Mouse (Mus musculus): Measurements from ENCODE around the gene Nkrf. TPM values are rescaled to one million over a fixed set of nuclear protein-coding genes. Genes with fewer than 3 reads are reported as not detected.
"Not testable (repeated sequence)": the region's sequence is repeated elsewhere in the genome, so short reads cannot be mapped to it uniquely, and the experiment has no call there.

The Nkrf gene
- polyA plus RNA-seq, 2 experiments = 1.2 to 2.7 TPM

GRCm38 (mm10) chrX:36906539-36906938 lies 3.8 kb upstream of the Nkrf start:
- H3K27ac ChIP-seq = no peak overlapping the region
- H3K4me2 ChIP-seq (ENCODE audit: low read depth) = no peak overlapping the region
- TF ChIP-seq CTCF (IDR thresholded peaks at IDR 0.05; ENCODE audit: low read depth) (no peak), EP300 (IDR thresholded peaks at IDR 0.05; ENCODE audit: low read depth) (no peak)
- no peaks in the 10 kb centered on the region for H3K9me3 ChIP-seq (ENCODE audit: control insufficient read depth, low read length)
- ATAC-seq (ENCODE audit: insufficient read depth) (no peak), DNase-seq (ENCODE audit: low read depth in 3 of 3, low spot score in 3 of 3) (no peak)
- 20% methylated on average over 5 of the region's 5 CpGs for WGBS (ENCODE audit: insufficient replicate concordance)
- no peak overlapping the region for H3K4me3 ChIP-seq (ENCODE audit: insufficient read depth in 1 of 2, low read depth in 2 of 2, low read length in 2 of 2)
- H3K4me1 ChIP-seq (replicated peaks; ENCODE audit: control insufficient read depth in 2 of 2, insufficient read depth in 2 of 2, low read length in 1 of 2) = peaks cover 0 to 3% of the 10 kb centered on the region in 2 experiments; a peak in 2 of 4 replicates
- H3K27me3 ChIP-seq (ENCODE audit: control insufficient read depth, insufficient read depth, low read length) = no peaks in the 10 kb centered on the region
- H3K9ac ChIP-seq (replicated peaks) = no peak overlapping the region
- H3K36me3 ChIP-seq (replicated peaks; ENCODE audit: control insufficient read depth, insufficient read depth, low read depth) = no peaks in the 10 kb centered on the region

GRCm38 (mm10) chrX:36903115-36903768 lies 543 bp upstream of the Nkrf start:
- Histone ChIP-seq H3K36me3 (replicated peaks; ENCODE audit: control insufficient read depth, insufficient read depth, low read depth) (no peaks in the 10 kb centered on the region), H3K4me1 (replicated peaks; ENCODE audit: control insufficient read depth in 2 of 2, insufficient read depth in 2 of 2, low read length in 1 of 2) (peaks cover 0 to 3% of the 10 kb centered on the region in 2 experiments; a peak in 2 of 4 replicates), H3K4me3 (ENCODE audit: insufficient read depth in 1 of 2, low read depth in 2 of 2, low read length in 2 of 2) (peak overlapping the region; percentile 72 to 81), H3K27me3 (ENCODE audit: control insufficient read depth, insufficient read depth, low read length) (no peaks in the 10 kb centered on the region), H3K27ac (no peak overlapping the region), H3K4me2 (ENCODE audit: low read depth) (peak overlapping the region; percentile 73), H3K9ac (replicated peaks) (peak overlapping the region; percentile 73), H3K9me3 (ENCODE audit: control insufficient read depth, low read length) (no peaks in the 10 kb centered on the region)
- TF ChIP-seq EP300 (IDR thresholded peaks at IDR 0.05; ENCODE audit: low read depth) = peak; percentile 52
- TF ChIP-seq CTCF (IDR thresholded peaks at IDR 0.05; ENCODE audit: low read depth) = no peak
- WGBS (ENCODE audit: insufficient replicate concordance) = 14% methylated on average over 29 of the region's 32 CpGs
- peak; percentile 87 for ATAC-seq (ENCODE audit: insufficient read depth)
- DNase-seq (ENCODE audit: low read depth in 3 of 3, low spot score in 3 of 3) = peak; percentile 81 to 84 (median 83)

- DNase-seq (ENCODE audit: low read depth in 3 of 3, low spot score in 3 of 3) = no peak
- peak overlapping the region; percentile 72 to 81; a peak in 3 of 4 replicates for H3K4me3 ChIP-seq (ENCODE audit: insufficient read depth in 1 of 2, low read depth in 2 of 2, low read length in 2 of 2)
- H3K4me2 ChIP-seq (ENCODE audit: low read depth) = peak overlapping the region; percentile 73
- peaks cover 0 to 3% of the 10 kb centered on the region in 2 experiments; a peak in 2 of 4 replicates for H3K4me1 ChIP-seq (replicated peaks; ENCODE audit: control insufficient read depth in 2 of 2, insufficient read depth in 2 of 2, low read length in 1 of 2)
- H3K36me3 ChIP-seq (replicated peaks; ENCODE audit: control insufficient read depth, insufficient read depth, low read depth) = no peaks in the 10 kb centered on the region
- no peaks in the 10 kb centered on the region for H3K9me3 ChIP-seq (ENCODE audit: control insufficient read depth, low read length)
- no peak for ATAC-seq (ENCODE audit: insufficient read depth)
- no peak for TF ChIP-seq CTCF (IDR thresholded peaks at IDR 0.05; ENCODE audit: low read depth)
- no peak for TF ChIP-seq EP300 (IDR thresholded peaks at IDR 0.05; ENCODE audit: low read depth)
- no peaks in the 10 kb centered on the region for H3K27me3 ChIP-seq (ENCODE audit: control insufficient read depth, insufficient read depth, low read length)
- WGBS (ENCODE audit: insufficient replicate concordance) = 24% methylated on average over 3 of the region's 3 CpGs
- no peak overlapping the region for H3K27ac ChIP-seq
- H3K9ac ChIP-seq (replicated peaks) = no peak overlapping the region; the same call in 1 of the 2 replicates
Observed at GRCm38 (mm10) chrX:36901655-36902054, 1.0 kb downstream of the Nkrf start.

- H3K4me2 ChIP-seq (ENCODE audit: low read depth); ATAC-seq (ENCODE audit: insufficient read depth); H3K27ac ChIP-seq; H3K36me3 ChIP-seq (replicated peaks; ENCODE audit: control insufficient read depth, insufficient read depth, low read depth); H3K4me1 ChIP-seq (replicated peaks; ENCODE audit: control insufficient read depth in 2 of 2, insufficient read depth in 2 of 2, low read length in 1 of 2); H3K27me3 ChIP-seq (ENCODE audit: control insufficient read depth, insufficient read depth, low read length); H3K9me3 ChIP-seq (ENCODE audit: control insufficient read depth, low read length); H3K9ac ChIP-seq (replicated peaks); H3K4me3 ChIP-seq (ENCODE audit: insufficient read depth in 1 of 2, low read depth in 2 of 2, low read length in 2 of 2); DNase-seq (ENCODE audit: low read depth in 3 of 3, low spot score in 3 of 3): not testable (repeated sequence)
- 8% methylated on average over 1 of the region's 1 CpGs for WGBS (ENCODE audit: insufficient replicate concordance)
- TF ChIP-seq CTCF (IDR thresholded peaks at IDR 0.05; ENCODE audit: low read depth) = peak; percentile 51
Observed at GRCm38 (mm10) chrX:36898931-36899330, 3.8 kb downstream of the Nkrf start.

- H3K27me3 ChIP-seq (ENCODE audit: control insufficient read depth, insufficient read depth, low read length) = no peaks in the 10 kb centered on the region
- no peaks in the 10 kb centered on the region for H3K4me1 ChIP-seq (replicated peaks; ENCODE audit: control insufficient read depth in 2 of 2, insufficient read depth in 2 of 2, low read length in 1 of 2)
- H3K4me2 ChIP-seq (ENCODE audit: low read depth) = no peak overlapping the region
- H3K9ac ChIP-seq (replicated peaks) = no peak overlapping the region
- H3K9me3 ChIP-seq (ENCODE audit: control insufficient read depth, low read length) = no peaks in the 10 kb centered on the region
- no peak overlapping the region for H3K27ac ChIP-seq
- no peak for ATAC-seq (ENCODE audit: insufficient read depth)
- DNase-seq (ENCODE audit: low read depth in 3 of 3, low spot score in 3 of 3) = no peak
- H3K36me3 ChIP-seq (replicated peaks; ENCODE audit: control insufficient read depth, insufficient read depth, low read depth) = no peaks in the 10 kb centered on the region
- H3K4me3 ChIP-seq (ENCODE audit: insufficient read depth in 1 of 2, low read depth in 2 of 2, low read length in 2 of 2) = no peak overlapping the region
- 82% methylated on average over 1 of the region's 1 CpGs for WGBS (ENCODE audit: insufficient replicate concordance)
- peak; percentile 68 for TF ChIP-seq CTCF (IDR thresholded peaks at IDR 0.05; ENCODE audit: low read depth)
- no peak for TF ChIP-seq EP300 (IDR thresholded peaks at IDR 0.05; ENCODE audit: low read depth)
Observed at GRCm38 (mm10) chrX:36884719-36885118, 18.0 kb downstream of the Nkrf start.
